Mouse (Mus musculus) kidney, embryonic 16.5 days (tissue): ENCODE results near the gene Kcnh2. TPM values are rescaled to one million over a fixed set of nuclear protein-coding genes. Genes with fewer than 3 reads are reported as not detected.

Experiments used
- ATAC-seq: fragments of 200-750 bp; cut with Nextera tagmentation; 2 replicates; pipeline ENCODE4 v1.8.0; 2017; ENCODE audit warnings: moderate TSS enrichment; ENCODE audit not compliant: low FRiP score, low TSS enrichment
- H3K27ac ChIP-seq: fragments of 300-500 bp; sonication (generic); 2 replicates; pipeline ENCODE4 v1.5.1; 2014; ENCODE audit warnings: low read length
- H3K27me3 ChIP-seq: fragments of 300-500 bp; sonication (generic); 2 replicates; pipeline ENCODE4 v1.6.1; 2014; ENCODE audit warnings: low read length, control low read depth, mixed read lengths; ENCODE audit not compliant: insufficient read depth
- H3K36me3 ChIP-seq: fragments of 300-500 bp; sonication (generic); 2 replicates; pipeline ENCODE4 v1.6.1; 2014; ENCODE audit warnings: low read length, control low read depth, mixed read lengths; ENCODE audit not compliant: insufficient read depth
- H3K4me1 ChIP-seq: fragments of 300-500 bp; sonication (generic); 2 replicates; pipeline ENCODE4 v1.6.1; 2014; ENCODE audit warnings: low read length, control low read depth, mixed read lengths; ENCODE audit not compliant: insufficient read depth
- H3K4me2 ChIP-seq: fragments of 300-500 bp; sonication (generic); replicated peaks from 2 replicates; pipeline ENCODE4 v1.6.1; 2014; ENCODE audit warnings: low read depth, low read length
- H3K4me3 ChIP-seq: fragments of 300-500 bp; sonication (generic); 2 replicates; pipeline ENCODE4 v1.5.1; 2014; ENCODE audit warnings: mild to moderate bottlenecking, low read length
- H3K9ac ChIP-seq: fragments of 300-500 bp; sonication (generic); replicated peaks from 2 replicates; pipeline ENCODE4 v1.6.1; 2014; ENCODE audit warnings: low read length
- H3K9me3 ChIP-seq: fragments of 300-500 bp; sonication (generic); 2 replicates; pipeline ENCODE4 v1.6.1; 2016; ENCODE audit warnings: low read length, control low read depth
- WGBS: fragments of 180-500 bp; shearing (Covaris S2); extraction: QIAGEN DNeasy Blood & Tissue Kit; methylation state at CpG from one replicate; pipeline ENCODE4 v1.1.7; 2014; 5-methylcytosine and 5-hydroxymethylcytosine counted together
- polyA plus RNA-seq: library from polyadenylated mRNA; unstranded; fragments of >200 nt; fragmentation: Nextera tagmentation; extraction: Ambion mirVana; gene quantifications from 2 replicates; pipeline ENCODE4 v1.2.1, GENCODE M21; 2015

The Kcnh2 gene
- polyA plus RNA-seq, 1 experiment from 2014 or later = 6.5 TPM

GRCm38 (mm10) chr5:24308621-24309020 lies 42.8 kb downstream of the Kcnh2 start:
- 72% methylated on average over 7 of the region's 7 CpGs for WGBS
- H3K4me1 ChIP-seq = no peaks in the 10 kb centered on the region
- H3K27ac ChIP-seq = no peak overlapping the region
- H3K27me3 ChIP-seq = no peaks in the 10 kb centered on the region
- no peak for ATAC-seq
- no peak overlapping the region for H3K4me3 ChIP-seq
- H3K9ac ChIP-seq = no peak overlapping the region
- H3K4me2 ChIP-seq = no peak overlapping the region
- no peaks in the 10 kb centered on the region for H3K36me3 ChIP-seq
- peaks cover 3% of the 10 kb centered on the region for H3K9me3 ChIP-seq

GRCm38 (mm10) chr5:24307118-24307777 lies 44.2 kb downstream of the Kcnh2 start:
- no peak for ATAC-seq

GRCm38 (mm10) chr5:24303199-24303598 lies 48.2 kb downstream of the Kcnh2 start:
- WGBS = 63% methylated on average over 3 of the region's 3 CpGs
- no peak for ATAC-seq
- Histone ChIP-seq H3K4me1 (no peaks in the 10 kb centered on the region), H3K4me3 (no peak overlapping the region), H3K27me3 (no peaks in the 10 kb centered on the region), H3K4me2 (no peak overlapping the region), H3K27ac (no peak overlapping the region), H3K9ac (no peak overlapping the region), H3K9me3 (peaks cover 3% of the 10 kb centered on the region; the same call in 1 of the 2 replicates), H3K36me3 (no peaks in the 10 kb centered on the region)

More at GRCm38 (mm10) chr5:24307118-24307777, 44.2 kb downstream of the Kcnh2 start:
- Histone ChIP-seq H3K4me2 (no peak overlapping the region), H3K9me3 (peaks cover 3% of the 10 kb centered on the region; the same call in 1 of the 2 replicates), H3K27ac (no peak overlapping the region), H3K36me3 (no peaks in the 10 kb centered on the region), H3K4me1 (no peaks in the 10 kb centered on the region), H3K9ac (no peak overlapping the region), H3K27me3 (no peaks in the 10 kb centered on the region), H3K4me3 (no peak overlapping the region)
- 58% methylated on average over 5 of the region's 5 CpGs for WGBS

GRCm38 (mm10) chr5:24299845-24300589 lies 51.4 kb downstream of the Kcnh2 start:
- H3K4me1 ChIP-seq = no peaks in the 10 kb centered on the region
- H3K27ac ChIP-seq = no peak overlapping the region
- no peak overlapping the region for H3K4me2 ChIP-seq
- H3K9me3 ChIP-seq = peaks cover under 1% of the 10 kb centered on the region; the same call in 1 of the 2 replicates
- no peak for ATAC-seq
- H3K27me3 ChIP-seq = no peaks in the 10 kb centered on the region
- no peak overlapping the region for H3K4me3 ChIP-seq
- H3K9ac ChIP-seq = no peak overlapping the region
- no peaks in the 10 kb centered on the region for H3K36me3 ChIP-seq
- 45% methylated on average over 5 of the region's 5 CpGs for WGBS

GRCm38 (mm10) chr5:24291954-24292353 lies 59.5 kb downstream of the Kcnh2 start:
- no peak overlapping the region for H3K4me2 ChIP-seq
- H3K36me3 ChIP-seq = no peaks in the 10 kb centered on the region
- H3K4me1 ChIP-seq = no peaks in the 10 kb centered on the region
- no peaks in the 10 kb centered on the region for H3K27me3 ChIP-seq
- 65% methylated on average over 3 of the region's 3 CpGs for WGBS
- no peak overlapping the region for H3K4me3 ChIP-seq
- no peak overlapping the region for H3K9ac ChIP-seq
- peaks cover 8% of the 10 kb centered on the region for H3K9me3 ChIP-seq
- no peak overlapping the region for H3K27ac ChIP-seq
- ATAC-seq = no peak

GRCm38 (mm10) chr5:24286221-24286970 lies 65.0 kb downstream of the Kcnh2 start:
- Histone ChIP-seq H3K27ac (no peak overlapping the region), H3K36me3 (no peaks in the 10 kb centered on the region), H3K27me3 (no peaks in the 10 kb centered on the region), H3K4me2 (no peak overlapping the region), H3K9ac (no peak overlapping the region), H3K9me3 (no peaks in the 10 kb centered on the region), H3K4me3 (no peak overlapping the region), H3K4me1 (no peaks in the 10 kb centered on the region)
- ATAC-seq = no peak
- WGBS = 82% methylated on average over 7 of the region's 7 CpGs

- H3K36me3 ChIP-seq = no peaks in the 10 kb centered on the region
- no peak for ATAC-seq
- no peaks in the 10 kb centered on the region for H3K27me3 ChIP-seq
- H3K9ac ChIP-seq = no peak overlapping the region
- H3K4me3 ChIP-seq = no peak overlapping the region
- 67% methylated on average over 6 of the region's 6 CpGs for WGBS
- no peak overlapping the region for H3K4me2 ChIP-seq
- no peaks in the 10 kb centered on the region for H3K4me1 ChIP-seq
- no peaks in the 10 kb centered on the region for H3K9me3 ChIP-seq
- no peak overlapping the region for H3K27ac ChIP-seq
These were observed 67.3 kb downstream of the Kcnh2 start for GRCm38 (mm10) chr5:24284145-24284544.

- Histone ChIP-seq H3K4me1 (no peaks in the 10 kb centered on the region), H3K36me3 (no peaks in the 10 kb centered on the region), H3K9ac (no peak overlapping the region), H3K9me3 (no peaks in the 10 kb centered on the region), H3K27ac (no peak overlapping the region), H3K27me3 (no peaks in the 10 kb centered on the region), H3K4me3 (no peak overlapping the region), H3K4me2 (no peak overlapping the region)
- WGBS = 78% methylated on average over 5 of the region's 5 CpGs
- ATAC-seq = no peak
These were observed 68.2 kb downstream of the Kcnh2 start for GRCm38 (mm10) chr5:24283181-24283580.

GRCm38 (mm10) chr5:24280523-24280922 lies 70.9 kb downstream of the Kcnh2 start:
- Histone ChIP-seq H3K4me1 (no peaks in the 10 kb centered on the region), H3K9ac (no peak overlapping the region), H3K27me3 (no peaks in the 10 kb centered on the region), H3K36me3 (no peaks in the 10 kb centered on the region), H3K27ac (no peak overlapping the region), H3K4me3 (no peak overlapping the region), H3K4me2 (no peak overlapping the region), H3K9me3 (no peaks in the 10 kb centered on the region)
- 82% methylated on average over 2 of the region's 2 CpGs for WGBS
- no peak for ATAC-seq
